Mouse (Mus musculus) adrenal gland, postnatal 14 days (tissue): Measurements from ENCODE around the gene Hhex. TPM values are rescaled to one million over a fixed set of nuclear protein-coding genes. Genes with fewer than 3 reads are reported as not detected.

Source experiments
- DNase-seq: peaks from one replicate; pipeline ENCODE4 v3.0.0; 2021; ENCODE audit warnings: mixed read lengths
- long read RNA-seq, 2 experiments: library from polyadenylated mRNA; stranded (forward); transcript quantifications; one replicate each; pipeline ENCODE4 v2.0.0; 2021
- total RNA-seq: library from RNA; stranded (reverse); gene quantifications from 2 replicates; pipeline ENCODE4 v1.2.3, GENCODE M21; 2021

The Hhex gene
- 28.5 and 33.8 TPM in 2 replicates for total RNA-seq
- long read RNA-seq, experiment 1, transcript Hhex-201 (4 exons, 1,802 nt), result major isoform, 36 of 38 reads
- long read RNA-seq, experiment 1, partial matches to known transcripts, result 0 of 38 reads
- long read RNA-seq, experiment 1, other reads (novel, unspliced or antisense), result 2 of 38 reads
- long read RNA-seq, experiment 2, transcript Hhex-201 (4 exons, 1,802 nt), result major isoform, 26 of 27 reads
- long read RNA-seq, experiment 2, partial matches to known transcripts, result 1 of 27 reads
- long read RNA-seq, experiment 2, other reads (novel, unspliced or antisense), result 0 of 27 reads

DNA sequence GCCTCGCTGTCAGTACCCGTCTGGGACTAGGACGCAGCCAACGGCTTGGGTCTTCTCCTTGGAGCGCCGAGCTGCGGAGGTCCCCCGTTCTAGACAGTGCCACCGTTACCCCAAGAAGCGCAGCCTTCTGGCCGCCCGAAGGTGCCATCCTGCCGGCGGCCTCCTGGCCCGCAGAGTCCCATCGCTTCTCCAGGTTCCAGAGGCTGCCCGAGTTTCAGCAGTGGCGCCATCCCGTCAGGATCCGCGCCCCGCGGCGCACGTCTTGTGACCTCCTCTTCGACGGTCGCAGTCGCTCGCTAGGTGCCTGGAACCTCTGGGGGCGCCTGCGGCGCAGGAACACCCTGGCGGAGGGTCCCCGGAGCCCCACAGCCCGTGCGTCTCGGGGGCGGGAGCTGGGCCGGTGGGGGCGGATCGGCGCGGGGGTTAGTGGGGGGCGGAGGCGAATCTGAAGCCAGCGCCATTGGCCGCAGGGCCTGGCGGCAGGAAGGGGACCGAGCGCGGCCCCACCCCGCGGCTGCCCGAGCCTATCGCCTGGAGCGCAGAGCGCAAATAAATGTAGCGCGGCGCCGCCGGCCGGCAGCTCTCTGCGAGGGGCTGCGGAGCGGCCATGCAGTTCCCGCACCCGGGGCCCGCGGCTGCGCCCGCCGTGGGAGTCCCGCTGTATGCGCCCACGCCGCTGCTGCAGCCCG lies at the start of gene Hhex:
Hhex (plus strand) TSS at position 548 of the 689 bp plus-strand sequence.
- DNase-seq, result peak; percentile 94

DNA sequence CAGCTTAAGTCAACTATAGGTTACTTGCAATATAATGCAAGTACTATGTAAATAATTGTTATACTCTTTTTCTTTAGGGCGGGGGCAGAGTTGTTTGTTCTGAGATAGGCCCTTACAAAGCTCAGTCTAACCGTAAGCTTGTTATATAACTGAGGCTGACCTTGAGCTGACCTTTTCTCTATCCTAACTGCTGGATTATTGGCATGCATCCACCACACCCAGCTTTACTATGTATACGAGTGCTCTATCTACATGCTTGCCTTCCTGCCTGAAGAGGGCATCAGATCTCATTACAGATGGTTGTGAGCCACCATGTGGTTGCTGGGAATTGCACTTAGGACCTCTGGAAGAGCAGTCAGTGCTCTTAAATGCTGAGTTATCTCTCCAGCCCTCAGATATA lies 48.5 kb upstream of the Hhex start:
- no peak for DNase-seq

DNA sequence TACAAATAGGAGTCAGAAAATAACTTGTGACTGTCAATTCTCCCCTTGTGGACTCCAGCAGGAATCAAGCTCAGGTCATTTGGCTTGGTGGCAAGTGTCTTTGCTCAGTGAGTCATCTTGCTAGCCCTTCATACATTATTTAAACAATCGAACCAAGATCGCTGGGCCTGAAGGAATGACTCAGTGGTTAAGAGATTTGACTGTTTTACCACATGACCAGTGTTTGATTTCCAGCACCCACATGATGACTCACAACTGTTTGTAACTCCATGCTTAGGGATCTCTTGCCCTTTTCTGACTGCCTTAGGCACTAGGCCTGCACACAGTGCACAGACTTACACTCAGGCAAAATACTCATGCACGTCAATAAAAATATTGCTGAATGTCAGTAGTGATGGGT lies 42.7 kb upstream of the Hhex start:
- DNase-seq, result no peak

DNA sequence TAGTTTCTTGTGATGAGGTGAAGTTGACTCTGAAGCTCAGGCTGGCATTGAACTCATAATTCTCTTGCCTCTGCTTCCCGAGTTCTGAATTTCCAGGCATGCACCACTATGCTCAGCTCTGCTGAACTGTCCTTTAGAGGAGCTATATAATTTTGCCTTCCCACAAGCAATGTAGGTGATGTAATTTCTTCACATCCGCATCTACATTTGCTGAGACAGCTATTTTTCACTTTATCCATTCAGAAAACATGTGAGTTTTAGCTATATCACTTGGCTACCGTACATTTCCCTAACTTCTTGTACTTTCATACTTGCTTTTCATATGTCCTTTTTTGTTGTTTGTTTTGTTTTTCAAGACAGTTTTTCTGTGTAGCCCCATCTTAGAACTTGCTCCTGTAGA lies 38.3 kb upstream of the Hhex start:
- DNase-seq, result no peak

DNA sequence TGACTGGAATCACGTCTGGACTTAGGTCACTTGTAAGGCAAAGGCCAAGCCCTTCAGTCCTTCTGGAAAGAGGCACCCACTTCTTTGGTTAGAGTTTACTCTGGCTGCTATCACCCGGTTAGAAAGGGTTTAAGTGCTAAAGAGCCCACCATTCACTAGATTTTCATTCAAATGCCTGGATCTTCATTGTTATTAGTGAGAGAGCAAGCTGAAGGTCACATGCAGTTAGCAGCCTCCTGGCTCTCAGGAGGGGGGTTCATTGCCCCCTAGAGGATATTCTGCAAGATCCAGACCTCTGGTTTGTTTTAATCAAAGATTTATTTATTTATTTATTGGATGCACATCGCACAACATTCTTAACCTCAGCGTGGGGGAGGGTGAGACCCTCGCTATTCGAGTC lies 33.7 kb upstream of the Hhex start:
- no peak for DNase-seq

DNA sequence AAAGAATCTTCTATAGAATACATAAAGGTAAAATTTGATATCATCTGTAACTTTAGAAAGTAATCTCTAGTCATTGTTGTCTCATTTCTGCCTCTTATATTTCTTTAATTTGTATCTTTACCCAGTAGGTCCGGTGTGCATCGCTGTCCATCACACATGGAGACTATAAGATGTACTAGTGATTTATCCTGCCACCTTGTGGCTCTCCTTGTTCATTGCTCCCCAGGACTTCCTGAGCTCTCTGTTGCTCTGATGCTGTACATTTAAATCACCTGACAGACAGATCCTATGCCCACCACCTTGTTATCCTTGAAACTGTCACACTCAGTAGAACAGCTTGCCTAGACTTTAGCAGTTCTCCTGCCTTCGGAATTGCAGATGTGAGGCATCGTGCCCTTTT lies 16.3 kb upstream of the Hhex start:
- DNase-seq, result peak; percentile 44

DNA sequence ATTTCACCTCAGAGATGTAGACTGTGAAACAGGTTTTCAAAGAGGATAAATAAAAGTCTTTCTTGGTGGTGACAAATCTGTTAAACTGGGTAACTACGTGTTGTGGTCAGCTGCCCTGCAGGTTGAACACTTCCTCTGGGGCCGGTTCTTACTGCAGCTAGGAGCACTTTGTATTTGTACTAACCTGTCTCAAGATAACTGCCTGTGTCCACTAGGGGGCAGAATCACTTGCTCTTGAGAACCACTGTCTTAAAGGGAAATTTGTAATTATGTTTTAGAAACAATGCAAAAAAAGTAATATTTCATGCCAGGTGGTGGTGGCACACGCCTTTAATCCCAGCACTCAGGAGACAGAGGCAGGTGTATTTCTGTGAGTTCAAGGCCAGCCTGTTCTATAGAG lies 15.0 kb upstream of the Hhex start:
- peak; percentile 82 for DNase-seq

DNA sequence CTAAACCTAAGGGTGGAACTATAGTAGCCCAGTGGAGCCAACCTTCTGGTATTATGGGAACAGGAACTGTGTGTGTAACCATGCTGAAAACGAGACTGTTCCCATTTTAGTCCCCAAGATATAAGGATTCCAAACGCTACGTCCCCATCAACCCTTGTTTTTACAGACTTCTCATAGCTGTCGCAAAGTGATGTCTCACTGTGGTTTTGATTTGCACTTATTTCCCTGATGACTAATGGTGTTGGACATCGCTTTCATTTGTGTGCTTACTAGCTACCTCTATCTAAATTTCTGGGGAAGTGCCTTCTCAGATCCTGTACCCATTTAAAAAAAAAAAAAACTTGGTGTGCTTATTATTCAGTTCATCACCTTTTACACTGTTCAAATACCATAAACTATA lies 6.0 kb upstream of the Hhex start:
- no peak for DNase-seq

DNA sequence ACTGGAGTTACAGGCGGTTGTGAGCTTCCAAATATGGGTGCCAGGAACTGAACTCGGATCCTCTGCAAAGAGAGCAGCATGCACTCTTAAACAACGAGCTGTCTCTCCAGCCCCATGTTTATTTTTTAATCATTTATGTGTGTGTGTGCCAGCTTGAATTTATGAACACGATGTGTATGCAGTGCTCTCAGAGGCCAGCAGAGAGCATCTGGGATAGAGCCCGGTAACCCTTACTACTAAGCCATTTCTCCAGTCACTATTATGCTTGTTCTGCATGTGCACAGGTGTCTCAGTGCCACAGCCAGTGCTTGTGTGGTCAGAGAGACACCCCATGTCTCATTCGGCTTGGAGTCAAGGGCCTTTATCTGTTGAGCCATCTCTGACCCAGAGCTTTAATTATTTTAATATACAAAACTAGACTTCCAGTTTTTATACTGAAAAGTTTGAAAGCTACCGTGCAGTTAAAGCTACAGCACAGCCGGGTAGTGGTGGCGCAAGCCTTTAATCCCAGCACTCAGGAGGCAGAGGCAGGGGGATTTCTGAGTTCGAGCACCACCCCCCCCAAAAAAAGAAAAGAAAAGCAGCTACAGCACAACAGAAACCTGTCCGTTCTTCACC lies 3.4 kb upstream of the Hhex start:
- DNase-seq, result no peak

DNA sequence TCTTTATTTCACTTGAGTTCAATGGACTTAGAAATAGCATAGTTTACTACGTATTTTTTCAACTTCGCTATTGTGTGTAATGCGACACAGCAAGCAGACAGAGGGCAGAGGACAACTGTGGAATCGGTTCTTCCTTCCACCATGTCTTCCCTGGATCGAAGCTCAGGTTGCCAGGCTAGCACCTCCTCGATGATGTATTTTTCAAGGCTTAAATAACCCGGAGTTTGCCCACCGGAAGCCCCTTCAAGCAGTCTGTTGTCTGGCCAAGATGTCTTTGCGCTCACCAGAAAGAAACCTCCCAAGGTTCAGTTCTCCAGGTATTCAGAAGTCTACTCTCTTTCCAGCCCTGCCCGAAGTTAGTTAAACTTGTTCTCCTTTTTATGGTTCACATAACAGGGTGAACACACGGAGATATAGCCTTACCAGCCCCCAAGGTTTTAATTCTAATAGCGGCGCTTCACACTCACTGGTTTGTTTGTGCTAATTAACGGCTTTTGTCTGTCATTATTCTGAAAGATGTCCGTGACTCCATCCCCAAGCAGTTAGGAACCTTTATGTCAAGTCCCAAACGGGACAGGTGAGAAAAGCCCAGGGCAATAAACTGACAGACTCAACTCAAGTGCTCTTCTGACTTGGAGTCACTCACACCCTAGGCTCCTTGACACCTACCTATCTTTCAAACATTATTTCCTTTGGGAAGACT lies 1.6 kb upstream of the Hhex start:
- DNase-seq, result no peak

DNA sequence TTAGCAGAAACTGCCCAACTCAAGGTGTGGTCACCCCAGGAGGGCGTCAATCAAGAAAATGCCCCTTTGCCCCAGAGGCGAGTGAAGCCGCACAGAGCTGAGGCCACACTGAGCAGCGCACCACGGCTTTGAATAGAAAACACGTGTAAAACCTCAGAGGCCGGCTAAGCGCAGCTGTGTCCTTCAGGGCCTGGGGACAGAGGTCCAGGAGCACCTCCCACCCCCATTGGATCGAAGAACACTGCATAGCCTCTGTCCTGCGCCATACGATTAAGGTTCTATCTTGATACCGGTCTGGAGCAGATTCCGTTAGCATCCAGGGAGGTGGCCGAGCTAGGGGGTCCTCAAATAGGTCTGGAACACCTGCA lies 731 bp upstream of the Hhex start:
- DNase-seq, result peak; percentile 41

DNA sequence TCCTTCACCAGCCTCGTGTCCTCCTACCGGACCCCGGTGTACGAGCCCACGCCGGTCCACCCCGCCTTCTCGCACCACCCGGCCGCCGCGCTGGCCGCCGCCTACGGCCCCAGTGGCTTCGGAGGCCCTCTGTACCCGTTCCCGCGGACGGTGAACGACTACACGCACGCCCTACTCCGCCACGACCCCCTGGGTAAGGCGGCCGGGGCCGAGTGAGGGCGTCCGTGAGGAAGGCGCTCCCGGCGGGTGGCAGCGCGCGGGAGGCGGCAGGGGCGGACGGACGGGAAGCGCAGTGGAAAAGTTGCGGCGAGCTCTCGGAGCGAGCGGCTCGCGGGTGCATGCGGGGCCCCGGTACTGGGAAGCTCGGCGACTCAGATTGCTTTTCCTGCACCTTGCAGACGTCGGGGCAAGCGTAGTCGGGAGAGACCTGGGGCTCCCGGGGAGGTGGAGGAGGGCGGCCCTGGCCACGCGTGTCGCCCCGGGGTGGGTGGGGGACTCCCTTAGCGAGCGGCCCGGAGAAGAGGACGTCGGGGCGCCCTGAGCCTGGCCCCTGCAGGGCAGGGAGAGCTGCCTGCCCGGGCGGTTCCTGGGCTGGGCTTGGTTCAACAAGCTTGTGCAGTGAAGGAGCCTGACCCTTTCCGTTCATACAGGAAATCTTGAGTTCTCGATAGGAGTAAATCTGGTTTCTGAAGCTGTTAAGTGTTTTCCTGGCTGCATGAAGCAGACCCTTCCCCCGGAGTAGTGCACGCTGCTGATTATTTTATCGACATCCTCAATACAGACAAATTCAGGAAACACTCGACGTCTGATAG lies 637 bp downstream of the Hhex start:
- peak; percentile 85 for DNase-seq

DNA sequence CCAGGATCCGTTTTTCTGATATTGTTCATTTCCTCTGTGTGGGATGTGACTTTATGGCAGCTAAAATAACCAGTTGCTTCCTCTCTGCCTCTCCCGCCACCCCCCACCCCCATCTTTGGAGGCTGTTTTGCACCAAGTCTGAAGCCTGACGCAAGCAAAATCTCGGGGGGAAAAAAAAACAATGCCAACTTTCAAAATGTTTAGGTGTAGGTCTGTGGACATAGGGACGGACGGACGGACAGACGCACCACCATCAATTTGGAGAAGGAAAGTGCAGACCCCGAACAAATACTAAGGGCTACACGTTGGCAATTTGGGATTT lies 1.2 kb downstream of the Hhex start:
- DNase-seq, result peak; percentile 42

DNA sequence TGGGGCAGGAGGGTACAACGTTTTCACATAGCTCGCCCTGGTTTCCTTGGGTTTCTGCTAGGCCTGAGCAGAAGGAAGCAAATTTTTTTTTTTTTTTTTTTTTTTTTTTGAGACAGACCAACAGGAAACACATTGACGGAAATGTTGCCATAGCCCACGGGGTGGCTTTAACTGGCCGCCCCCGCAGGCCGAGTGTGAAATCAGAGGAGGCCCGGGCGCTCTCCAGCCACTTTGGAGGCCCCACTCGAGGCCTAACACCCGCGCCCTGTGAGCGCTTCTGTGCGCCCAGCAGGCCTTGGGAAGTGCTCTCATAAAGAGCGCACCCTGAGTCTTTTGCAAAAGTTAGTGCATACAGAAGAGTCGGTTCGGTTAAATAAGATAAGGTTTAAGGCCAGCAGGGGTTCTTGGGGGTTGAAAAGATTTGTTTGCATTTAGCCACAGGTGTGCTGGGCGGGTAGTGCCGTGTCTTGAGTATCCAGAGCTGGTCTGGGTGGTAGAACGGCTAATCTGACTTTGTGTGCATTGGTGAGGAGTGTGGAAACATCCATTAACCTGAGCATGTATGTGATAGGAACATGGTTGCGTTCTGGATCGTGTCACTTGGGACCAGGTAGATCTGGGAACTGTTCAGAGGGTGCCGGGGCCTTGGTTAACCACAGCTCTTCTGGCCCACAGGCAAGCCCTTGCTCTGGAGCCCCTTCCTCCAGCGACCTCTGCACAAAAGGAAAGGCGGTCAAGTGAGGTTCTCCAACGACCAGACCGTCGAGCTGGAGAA lies 2.1 kb downstream of the Hhex start:
- DNase-seq, result peak; percentile 57

DNA sequence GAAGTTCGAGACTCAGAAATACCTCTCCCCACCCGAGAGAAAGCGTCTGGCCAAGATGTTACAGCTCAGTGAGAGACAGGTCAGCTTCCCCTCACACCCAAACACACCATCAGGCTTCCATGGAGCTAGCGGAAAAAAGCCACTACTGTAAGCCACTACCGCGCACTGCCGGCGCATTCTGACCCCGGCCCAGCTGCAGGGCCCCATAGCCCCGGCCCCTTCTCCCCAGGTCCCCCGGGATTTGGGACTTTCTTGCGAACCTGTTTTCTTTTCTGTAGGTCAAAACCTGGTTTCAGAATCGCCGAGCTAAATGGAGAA lies 2.6 kb downstream of the Hhex start:
- DNase-seq, result no peak

DNA sequence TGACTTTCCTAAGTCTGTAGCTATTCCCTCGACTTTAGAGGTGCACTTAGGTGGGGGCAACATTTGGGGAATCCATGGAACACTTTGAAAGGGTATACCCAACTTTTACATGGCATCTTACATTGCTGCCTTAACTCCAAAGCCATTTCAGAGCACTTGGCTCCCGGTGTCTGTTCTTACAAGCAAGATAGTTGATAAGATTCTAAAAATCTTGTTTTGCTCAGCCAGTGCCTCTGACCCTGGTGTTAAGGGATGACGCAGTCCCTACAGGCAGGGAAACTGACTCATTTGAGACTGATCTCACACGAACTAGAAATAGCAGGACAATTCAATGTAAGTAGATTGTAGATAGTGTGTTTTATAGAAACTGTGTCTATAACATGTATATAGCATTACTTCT lies 5.6 kb downstream of the Hhex start:
- no peak for DNase-seq

DNA sequence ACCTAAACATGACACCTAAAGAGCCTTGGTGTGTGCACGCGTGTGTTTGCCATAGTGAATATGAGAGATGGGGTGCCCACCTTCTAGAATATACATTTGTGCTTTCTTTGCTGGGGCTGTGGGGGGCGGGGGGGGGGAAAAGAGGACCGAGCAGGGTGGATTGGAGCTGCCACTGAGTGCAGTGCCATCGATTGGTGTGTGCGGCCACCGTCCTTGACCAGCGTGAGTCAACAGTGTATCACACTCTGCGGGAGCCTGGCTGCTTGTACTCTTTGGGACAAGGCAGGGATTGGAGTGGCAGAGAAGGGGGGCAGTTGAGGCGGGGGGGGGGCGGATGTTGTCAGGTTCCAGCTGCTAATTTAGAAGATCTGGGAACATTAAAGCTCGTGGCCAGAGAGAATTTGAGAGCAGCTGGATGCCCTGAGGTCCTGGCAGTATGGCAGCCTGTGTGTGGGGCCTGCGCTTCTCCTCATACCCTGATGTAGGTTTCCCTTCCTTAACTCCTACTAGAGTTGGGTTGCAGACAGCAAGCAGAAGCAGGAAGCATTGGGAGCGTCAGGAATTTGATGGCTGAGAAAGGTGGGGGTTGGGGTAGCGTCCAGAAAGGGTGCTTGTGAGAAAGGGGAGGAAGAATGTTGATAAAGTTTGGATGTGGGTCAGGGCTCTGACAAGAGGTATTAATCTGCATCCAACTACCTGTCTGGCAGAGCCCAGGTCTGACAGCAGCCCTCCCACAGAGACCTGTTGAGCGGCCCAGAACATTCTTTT lies 6.3 kb downstream of the Hhex start:
- DNase-seq, result peak; percentile 81

DNA sequence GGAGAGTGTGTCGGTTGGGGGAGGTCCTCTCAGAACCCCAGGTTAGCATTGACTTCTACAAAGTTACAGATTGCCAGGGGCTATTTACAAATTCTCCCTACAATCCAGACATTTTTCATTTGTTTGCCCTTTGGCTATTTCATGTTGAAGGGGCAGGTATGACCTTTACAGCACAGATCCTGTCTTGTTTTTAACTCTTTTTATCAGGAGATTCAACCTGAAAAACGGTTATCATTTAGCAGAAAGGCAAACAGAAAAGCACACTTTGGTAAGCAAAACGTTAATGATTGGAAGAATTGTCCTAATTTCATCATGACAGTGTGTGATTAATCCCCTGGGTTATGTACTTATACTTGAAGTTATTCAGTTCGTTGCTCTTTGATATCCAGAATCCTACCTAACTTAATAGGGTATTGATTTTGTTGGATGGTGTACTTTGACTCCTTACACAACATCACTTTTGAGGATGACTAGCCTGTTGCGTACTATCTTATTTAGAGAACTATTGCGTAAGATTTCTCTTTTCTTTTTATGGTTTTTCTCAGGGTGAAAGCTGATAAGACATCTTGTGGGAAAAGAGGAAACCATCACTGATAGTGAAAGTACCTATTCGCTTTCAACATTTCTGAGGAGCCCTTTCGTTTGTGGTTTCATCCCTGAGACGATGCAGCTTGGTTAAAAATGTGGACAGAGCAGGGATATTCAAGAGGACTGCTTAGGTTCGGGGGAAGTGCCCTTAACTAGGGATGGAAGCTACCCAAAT lies 8.1 kb downstream of the Hhex start:
- no peak for DNase-seq

DNA sequence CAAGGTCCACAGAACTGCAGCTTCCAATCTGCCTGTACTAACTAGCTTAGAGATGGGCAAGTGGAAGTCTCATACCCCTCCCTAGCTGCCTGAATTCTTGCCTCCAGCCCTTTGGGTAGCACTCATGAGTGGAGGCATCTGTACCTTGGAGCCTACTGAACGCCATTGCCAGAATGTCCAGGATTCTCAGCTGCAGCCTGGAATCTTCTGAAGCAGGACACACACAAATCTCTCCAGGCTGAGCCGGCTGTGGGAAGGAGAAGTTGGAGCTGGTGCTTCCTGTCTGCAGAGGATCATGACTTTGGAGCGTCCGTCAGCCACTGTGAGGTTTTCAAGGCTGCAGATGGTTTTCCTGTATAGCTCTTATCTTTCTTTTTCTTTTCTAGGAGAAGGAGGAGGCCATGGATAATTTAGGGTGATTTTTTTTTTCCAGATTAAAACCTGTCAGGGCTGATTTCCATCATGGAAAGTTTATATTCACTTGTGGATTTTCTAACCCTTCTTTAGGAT lies 9.1 kb downstream of the Hhex start:
- DNase-seq, result peak; percentile 43

DNA sequence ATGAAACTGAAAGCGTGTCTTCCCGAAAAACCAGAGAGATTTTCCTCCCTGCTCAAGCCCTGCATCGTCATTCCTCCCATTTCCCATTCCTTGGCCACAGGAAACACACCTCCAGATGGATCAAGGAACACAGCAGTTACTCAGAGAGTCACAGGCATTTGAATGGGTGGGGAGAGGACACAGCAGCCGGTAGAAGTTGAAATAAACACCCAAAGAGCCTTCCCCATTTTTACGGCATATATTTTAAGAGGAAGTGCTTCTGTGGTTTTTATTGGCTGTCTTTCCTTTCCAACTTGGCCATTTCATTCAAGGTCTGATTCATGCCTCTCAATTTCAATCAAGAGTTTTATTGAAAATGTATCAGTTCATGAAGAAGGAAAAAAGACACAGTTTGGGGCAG lies 13.6 kb downstream of the Hhex start:
- no peak for DNase-seq
